10 mouse cellular contexts compared by ENCODE assay signal in genomic region chr3:104227438-104228111, GRCm38 (mm10). TPM values are rescaled to one million over a fixed set of nuclear protein-coding genes. Genes with fewer than 3 reads are reported as not detected.
DNase-seq lines count a peak whose midpoint lies in the region; ATAC-seq lines count a peak whose summit lies in the region.
"Had no signal": no experiment of that assay in that cellular context is flagged by ENCODE, and none has a peak within 500 bp of the region (broad histone marks: within the 10 kb centered on the region; RNA-seq: fewer than 3 reads in every experiment).

No protein-coding gene starts in this region.

- no peak for ATAC-seq in heart, embryonic 12.5 days (ENCODE audit: insufficient number of reproducible peaks, low FRiP score)
- ATAC-seq in inflammation-experienced regulatory T-cells, adult 6 months: no peak

- no peak overlapping the region for H3K4me3 ChIP-seq in heart, embryonic 12.5 days

- peak; percentile 9 for DNase-seq in heart, adult 8-10 months (ENCODE audit: low spot score)
- peak; percentile 68 for DNase-seq in WW6 (ENCODE audit: low read depth, low spot score)
- DNase-seq in kidney, adult 9 months: peak; percentile 60
- peak; percentile 54 to 70 for DNase-seq in lung, postnatal 4 days
- DNase-seq in cerebellum, adult 18-20 months: no peak
- DNase-seq in thymus, postnatal 10 days (ENCODE audit: low spot score in 2 of 2): no peak
- DNase-seq: cerebellum, adult 9-10 months had no signal

- H3K9ac ChIP-seq in heart, embryonic 12.5 days: no peak overlapping the region
- H3K9ac ChIP-seq: liver, embryonic 14.5 days had no signal

- no peak overlapping the region for H3K27ac ChIP-seq in heart, embryonic 12.5 days (ENCODE audit: poor library complexity, severe bottlenecking)
- H3K27ac ChIP-seq: liver, embryonic 14.5 days had no signal

- H3K36me3 ChIP-seq in heart, embryonic 12.5 days: no peaks in the 10 kb centered on the region

- peaks cover 9% of the 10 kb centered on the region for H3K4me1 ChIP-seq in heart, embryonic 12.5 days (replicated peaks)

- no peak overlapping the region for H3K4me2 ChIP-seq in heart, embryonic 12.5 days

- 41% methylated on average over 5 of the region's 5 CpGs for WGBS in heart, embryonic 12.5 days

- no peaks in the 10 kb centered on the region for H3K27me3 ChIP-seq in heart, embryonic 12.5 days (replicated peaks)

- H3K9me3 ChIP-seq in heart, embryonic 12.5 days (replicated peaks): no peaks in the 10 kb centered on the region

RNA-seq across cellular contexts. Expression of gene Magi3, which starts 7.4 kb away (rescaled TPM):
- 10 to 100 TPM; 27.8 to 41.0 (median 34.9) TPM for total RNA-seq in heart, adult 8-10 months (2022)
- 9.1 and 10.3 TPM in 2 replicates for polyA plus RNA-seq in heart, embryonic 12.5 days (2016; fragmentation: Nextera tagmentation; extraction: Ambion mirVana)
- 1 to 10 TPM; 2.6 to 5.3 (median 3.2) TPM for polyA plus RNA-seq in inflammation-experienced regulatory T-cells, adult 6 months (2017; shearing (Covaris generic))

Comparison
In these comparisons a context has a peak if more than half of its experiments do, and no peak if none do; other contexts are left out.
1. DNase-seq: peak in heart, adult 8-10 months (single experiment), WW6 (single experiment), kidney, adult 9 months (single experiment) and lung, postnatal 4 days (2 of 2); none in cerebellum, adult 18-20 months (0 of 2) and thymus, postnatal 10 days (0 of 2).